Mouse (Mus musculus) forebrain, embryonic 11.5 days (tissue): Measurements from ENCODE around the gene Hmcn2. TPM values are rescaled to one million over a fixed set of nuclear protein-coding genes. Genes with fewer than 3 reads are reported as not detected.

Source experiments
- ATAC-seq: fragments of 200-750 bp; cut with Nextera tagmentation; replicated peaks from 2 replicates; pipeline ENCODE4 v1.8.0; 2017; ENCODE audit warnings: moderate TSS enrichment; ENCODE audit not compliant: low FRiP score
- DNase-seq: peaks from one replicate; pipeline ENCODE4 v3.0.0-alpha.2; 2017; ENCODE audit warnings: low spot score
- H3K27ac ChIP-seq: fragments of 300-500 bp; sonication (generic); 2 replicates; pipeline ENCODE4 v1.5.1; 2014; ENCODE audit warnings: low read depth, low read length
- H3K27me3 ChIP-seq: fragments of 300-500 bp; sonication (generic); 2 replicates; pipeline ENCODE4 v1.6.1; 2014; ENCODE audit warnings: mild to moderate bottlenecking, low read length, mixed read lengths; ENCODE audit not compliant: control insufficient read depth, insufficient read depth
- H3K36me3 ChIP-seq: fragments of 300-500 bp; sonication (generic); 2 replicates; pipeline ENCODE4 v1.6.1; 2014; ENCODE audit warnings: mild to moderate bottlenecking, low read length, moderate library complexity, mixed read lengths; ENCODE audit not compliant: control insufficient read depth, insufficient read depth
- H3K4me1 ChIP-seq: fragments of 300-500 bp; sonication (generic); replicated peaks from 2 replicates; pipeline ENCODE4 v1.6.1; 2014; ENCODE audit warnings: low read length, mixed read lengths; ENCODE audit not compliant: control insufficient read depth, insufficient read depth
- H3K4me2 ChIP-seq: fragments of 300-500 bp; sonication (generic); 2 replicates; pipeline ENCODE4 v1.6.1; 2014; ENCODE audit warnings: low read depth, mild to moderate bottlenecking, low read length, moderate library complexity, mixed read lengths; ENCODE audit not compliant: severe bottlenecking
- H3K4me3 ChIP-seq: fragments of 300-500 bp; sonication (generic); 2 replicates; pipeline ENCODE4 v1.5.1; 2014; ENCODE audit warnings: low read depth, low read length
- H3K9ac ChIP-seq: fragments of 300-500 bp; sonication (generic); 2 replicates; pipeline ENCODE4 v1.6.1; 2014; ENCODE audit warnings: low read length
- H3K9me3 ChIP-seq: fragments of 300-500 bp; sonication (generic); 2 replicates; pipeline ENCODE4 v1.6.1; 2016; ENCODE audit warnings: low read length, mixed read lengths; ENCODE audit not compliant: control insufficient read depth
- WGBS: fragments of 180-500 bp; shearing (Covaris S2); extraction: QIAGEN DNeasy Blood & Tissue Kit; methylation state at CpG from one replicate; pipeline ENCODE4 v1.1.7; 2014; 5-methylcytosine and 5-hydroxymethylcytosine counted together
- polyA plus RNA-seq: library from polyadenylated mRNA; unstranded; fragments of >200 nt; fragmentation: Nextera tagmentation; extraction: Ambion mirVana; gene quantifications from 2 replicates; pipeline ENCODE4 v1.2.1, GENCODE M21; 2014

Hmcn2 gene
- polyA plus RNA-seq, 1 experiment from 2014 or later: 0.09 TPM

GRCm38 (mm10) chr2:31492308-31492707 is 178.1 kb downstream of the Hmcn2 start:
- ATAC-seq (no peak), DNase-seq (no peak)
- no peaks in the 10 kb centered on the region; the same call in 1 of the 2 replicates for H3K9me3 ChIP-seq
- H3K36me3 ChIP-seq: no peaks in the 10 kb centered on the region
- 90% methylated on average over 8 of the region's 8 CpGs for WGBS
- H3K9ac ChIP-seq: no peak overlapping the region
- no peak overlapping the region for H3K4me3 ChIP-seq
- H3K27me3 ChIP-seq: peaks cover 63% of the 10 kb centered on the region
- no peak overlapping the region for H3K4me2 ChIP-seq
- no peak overlapping the region for H3K27ac ChIP-seq
- H3K4me1 ChIP-seq: peaks cover 28% of the 10 kb centered on the region

GRCm38 (mm10) chr2:31493243-31493642 is 179.0 kb downstream of the Hmcn2 start:
- peaks cover 63% of the 10 kb centered on the region for H3K27me3 ChIP-seq

GRCm38 (mm10) chr2:31494315-31494714 is 180.1 kb downstream of the Hmcn2 start:
- H3K9me3 ChIP-seq: no peaks in the 10 kb centered on the region; the same call in 1 of the 2 replicates
- peaks cover 64% of the 10 kb centered on the region for H3K27me3 ChIP-seq
- peaks cover 44% of the 10 kb centered on the region for H3K4me1 ChIP-seq
- no peak overlapping the region for H3K27ac ChIP-seq
- no peaks in the 10 kb centered on the region for H3K36me3 ChIP-seq
- H3K9ac ChIP-seq: no peak overlapping the region
- 37% methylated on average over 5 of the region's 5 CpGs for WGBS
- H3K4me2 ChIP-seq: no peak overlapping the region
- DNase-seq (no peak), ATAC-seq (no peak)
- no peak overlapping the region for H3K4me3 ChIP-seq

More at GRCm38 (mm10) chr2:31493243-31493642, 179.0 kb downstream of the Hmcn2 start:
- 24% methylated on average over 11 of the region's 11 CpGs for WGBS
- Histone ChIP-seq H3K4me1 (peaks cover 35% of the 10 kb centered on the region), H3K9me3 (no peaks in the 10 kb centered on the region; the same call in 1 of the 2 replicates), H3K9ac (no peak overlapping the region), H3K36me3 (no peaks in the 10 kb centered on the region), H3K27ac (no peak overlapping the region), H3K4me3 (no peak overlapping the region), H3K4me2 (no peak overlapping the region)
- DNase-seq (no peak), ATAC-seq (0 out of 2 replicates have a peak, but pooled peaks have one; percentile 28)

GRCm38 (mm10) chr2:31495046-31495476 is 180.8 kb downstream of the Hmcn2 start:
- Histone ChIP-seq H3K9me3 (no peaks in the 10 kb centered on the region; the same call in 1 of the 2 replicates), H3K4me1 (peaks cover 50% of the 10 kb centered on the region), H3K4me2 (peak overlapping the region; percentile 32; the same call in 1 of the 2 replicates), H3K36me3 (no peaks in the 10 kb centered on the region), H3K4me3 (no peak overlapping the region), H3K27me3 (peaks cover 62% of the 10 kb centered on the region), H3K9ac (no peak overlapping the region), H3K27ac (no peak overlapping the region)
- DNase-seq (peak; percentile 79), ATAC-seq (0 out of 2 replicates have a peak, but pooled peaks have one; percentile 13)
- 18% methylated on average over 12 of the region's 13 CpGs for WGBS

- Histone ChIP-seq H3K9ac (no peak overlapping the region), H3K36me3 (no peaks in the 10 kb centered on the region), H3K4me2 (no peak overlapping the region), H3K4me1 (peaks cover 60% of the 10 kb centered on the region), H3K9me3 (no peaks in the 10 kb centered on the region; the same call in 1 of the 2 replicates), H3K4me3 (no peak overlapping the region), H3K27ac (no peak overlapping the region), H3K27me3 (peaks cover 64% of the 10 kb centered on the region)
- ATAC-seq (no peak), DNase-seq (no peak)
- 79% methylated on average over 1 of the region's 1 CpGs for WGBS
Measured at GRCm38 (mm10) chr2:31496141-31496540, 181.9 kb downstream of the Hmcn2 start.

GRCm38 (mm10) chr2:31497113-31497512 is 182.9 kb downstream of the Hmcn2 start:
- Histone ChIP-seq H3K27me3 (peaks cover 66% of the 10 kb centered on the region), H3K9ac (no peak overlapping the region; the same call in 1 of the 2 replicates), H3K4me3 (no peak overlapping the region), H3K36me3 (no peaks in the 10 kb centered on the region), H3K27ac (no peak overlapping the region), H3K4me1 (peaks cover 60% of the 10 kb centered on the region), H3K4me2 (no peak overlapping the region), H3K9me3 (no peaks in the 10 kb centered on the region; the same call in 1 of the 2 replicates)
- no peak for DNase-seq
- WGBS: 31% methylated on average over 7 of the region's 7 CpGs
- ATAC-seq: no peak

- no peak for DNase-seq
- H3K9me3 ChIP-seq: no peaks in the 10 kb centered on the region
- WGBS: 44% methylated on average over 19 of the region's 19 CpGs
- no peaks in the 10 kb centered on the region for H3K36me3 ChIP-seq
- no peak overlapping the region; the same call in 1 of the 2 replicates for H3K9ac ChIP-seq
- peaks cover 72% of the 10 kb centered on the region for H3K27me3 ChIP-seq
- H3K4me1 ChIP-seq: peaks cover 63% of the 10 kb centered on the region
- H3K27ac ChIP-seq: no peak overlapping the region
- no peak for ATAC-seq
- H3K4me3 ChIP-seq: no peak overlapping the region
- no peak overlapping the region for H3K4me2 ChIP-seq
Measured at GRCm38 (mm10) chr2:31497635-31498034, 183.4 kb downstream of the Hmcn2 start.

- Histone ChIP-seq H3K36me3 (no peaks in the 10 kb centered on the region), H3K9ac (no peak overlapping the region; the same call in 1 of the 2 replicates), H3K9me3 (no peaks in the 10 kb centered on the region), H3K4me2 (peak overlapping the region; percentile 27), H3K27ac (0 out of 2 replicates have a peak overlapping the region, but pooled peaks have one; percentile 31), H3K4me1 (peaks cover 56% of the 10 kb centered on the region), H3K27me3 (peaks cover 74% of the 10 kb centered on the region), H3K4me3 (no peak overlapping the region)
- ATAC-seq (peak; percentile 85), DNase-seq (peak; percentile 86)
- 7% methylated on average over 21 of the region's 21 CpGs for WGBS
Measured at GRCm38 (mm10) chr2:31499327-31500291, 185.4 kb downstream of the Hmcn2 start.
